Mouse (Mus musculus): ENCODE measurements around the gene St13.

GRCm38 (mm10) chr15:81398189-81398588 is 1.7 kb downstream of the St13 start:
- no peak for TF ChIP-seq POLR2A (IDR thresholded peaks at IDR 0.05; ENCODE audit: insufficient read length, low read depth)
- no peak for TF ChIP-seq MAX (IDR thresholded peaks at IDR 0.05; ENCODE audit: low read depth)
- no peak for TF ChIP-seq E2F4 (IDR thresholded peaks at IDR 0.05; ENCODE audit: insufficient read depth)
- TF ChIP-seq CEBPB (IDR thresholded peaks at IDR 0.05; ENCODE audit: insufficient read depth, poor library complexity, severe bottlenecking): no peak
- TF ChIP-seq TCF12 (IDR thresholded peaks at IDR 0.05; ENCODE audit: insufficient read depth, poor library complexity, severe bottlenecking): no peak
- no peak for TF ChIP-seq TCF3 (IDR thresholded peaks at IDR 0.05; ENCODE audit: insufficient read length, low read depth)
- no peak for TF ChIP-seq MYOG (IDR thresholded peaks at IDR 0.05; ENCODE audit: control insufficient read depth in 1 of 3, insufficient read depth in 1 of 3, insufficient read length in 2 of 3, low read depth in 2 of 3)
